Mouse (Mus musculus) neural tube, embryonic 15.5 days (tissue): ENCODE measurements around the gene Tspan15. TPM values are rescaled to one million over a fixed set of nuclear protein-coding genes. Genes with fewer than 3 reads are reported as not detected.
A peak's percentile ranks its signal among the peaks of the same experiment; 100 is the strongest.

Experiments used
- ATAC-seq: fragments of 200-750 bp; cut with Nextera tagmentation; 2 replicates; pipeline ENCODE4 v1.8.0; 2017; ENCODE audit warnings: mild to moderate bottlenecking, moderate TSS enrichment, moderate library complexity; ENCODE audit not compliant: low FRiP score
- H3K27ac ChIP-seq: fragments of 300-500 bp; sonication (generic); replicated peaks from 2 replicates; pipeline ENCODE4 v1.5.1; 2015; ENCODE audit warnings: mild to moderate bottlenecking, inconsistent platforms
- H3K27me3 ChIP-seq: fragments of 300-500 bp; sonication (generic); replicated peaks from 2 replicates; pipeline ENCODE4 v1.6.1; 2015; ENCODE audit warnings: inconsistent platforms
- H3K36me3 ChIP-seq: fragments of 300-500 bp; sonication (generic); 2 replicates; pipeline ENCODE4 v1.6.1; 2015; ENCODE audit warnings: inconsistent platforms
- H3K4me1 ChIP-seq: fragments of 300-500 bp; sonication (generic); 2 replicates; pipeline ENCODE4 v1.6.1; 2015; ENCODE audit warnings: inconsistent platforms
- H3K4me2 ChIP-seq: fragments of 300-500 bp; sonication (generic); 2 replicates; pipeline ENCODE4 v1.6.1; 2015; ENCODE audit warnings: inconsistent platforms, mild to moderate bottlenecking, moderate library complexity
- H3K4me3 ChIP-seq: fragments of 300-500 bp; sonication (generic); replicated peaks from 2 replicates; pipeline ENCODE4 v1.5.1; 2015; ENCODE audit warnings: mild to moderate bottlenecking, inconsistent platforms
- H3K9ac ChIP-seq: fragments of 300-500 bp; sonication (generic); replicated peaks from 2 replicates; pipeline ENCODE4 v1.6.1; 2015; ENCODE audit warnings: mild to moderate bottlenecking, inconsistent platforms
- H3K9me3 ChIP-seq: fragments of 300-500 bp; sonication (generic); replicated peaks from 2 replicates; pipeline ENCODE4 v1.6.1; 2016; ENCODE audit warnings: inconsistent platforms
- WGBS: fragments of 180-500 bp; shearing (Covaris S2); methylation state at CpG from one replicate; pipeline ENCODE4 v1.1.7; 2015; ENCODE audit warnings: mixed read lengths; 5-methylcytosine and 5-hydroxymethylcytosine counted together
- microRNA-seq: library from miRNA; unstranded; fragments of <30 nt; microRNA quantifications from one replicate; pipeline ENCODE4, GENCODE M21; 2017
- polyA plus RNA-seq: library from polyadenylated mRNA; unstranded; fragments of >200 nt; fragmentation: Nextera tagmentation; extraction: Ambion mirVana; gene quantifications from 2 replicates; pipeline ENCODE4 v1.2.1, GENCODE M21; 2015

Tspan15 gene
- polyA plus RNA-seq, 1 experiment from 2014 or later: 16.6 TPM

GRCm38 (mm10) chr10:62145957-62146356, 85.1 kb downstream of the Tspan15 start:
- Histone ChIP-seq H3K27me3 (peaks cover 56% of the 10 kb centered on the region), H3K4me3 (no peak overlapping the region), H3K4me1 (no peaks in the 10 kb centered on the region), H3K36me3 (no peaks in the 10 kb centered on the region), H3K27ac (no peak overlapping the region), H3K4me2 (no peak overlapping the region), H3K9me3 (no peaks in the 10 kb centered on the region), H3K9ac (no peak overlapping the region)
- ATAC-seq: peak; percentile 55; the same call in 1 of the 2 replicates
- 17% methylated on average over 5 of the region's 5 CpGs for WGBS

- WGBS: 60% methylated on average over 8 of the region's 8 CpGs
- Histone ChIP-seq H3K4me1 (no peaks in the 10 kb centered on the region), H3K36me3 (no peaks in the 10 kb centered on the region), H3K4me2 (no peak within 1 kb of the TSS), H3K27me3 (peaks cover 55% of the 10 kb centered on the region), H3K4me3 (no peak within 1 kb of the TSS), H3K9me3 (no peaks in the 10 kb centered on the region), H3K27ac (no peak within 1 kb of the TSS), H3K9ac (no peak within 1 kb of the TSS)
- ATAC-seq: no peak
These were observed 87.2 kb downstream of the Tspan15 start, which contains the start of gene Fam241b for GRCm38 (mm10) chr10:62143820-62144219. TSS of gene Fam241b (minus strand) at chr10:62143920.

GRCm38 (mm10) chr10:62138040-62138439, 93.0 kb downstream of the Tspan15 start:
- ATAC-seq: no peak
- H3K4me3 ChIP-seq: no peak overlapping the region
- H3K27me3 ChIP-seq: peaks cover 86% of the 10 kb centered on the region
- H3K27ac ChIP-seq: no peak overlapping the region
- H3K9ac ChIP-seq: no peak overlapping the region
- peaks cover 22% of the 10 kb centered on the region for H3K4me1 ChIP-seq
- no peaks in the 10 kb centered on the region for H3K36me3 ChIP-seq
- WGBS: 20% methylated on average over 3 of the region's 3 CpGs
- no peak overlapping the region for H3K4me2 ChIP-seq
- no peaks in the 10 kb centered on the region for H3K9me3 ChIP-seq

- H3K36me3 ChIP-seq: no peaks in the 10 kb centered on the region
- H3K27me3 ChIP-seq: peaks cover 95% of the 10 kb centered on the region
- peaks cover 30% of the 10 kb centered on the region for H3K4me1 ChIP-seq
- 0% methylated on average over 4 of the region's 4 CpGs for WGBS
- no peaks in the 10 kb centered on the region for H3K9me3 ChIP-seq
- no peak overlapping the region for H3K4me2 ChIP-seq
- ATAC-seq: no peak
- no peak overlapping the region for H3K27ac ChIP-seq
- no peak overlapping the region for H3K9ac ChIP-seq
- no peak overlapping the region for H3K4me3 ChIP-seq
These were observed 93.9 kb downstream of the Tspan15 start for GRCm38 (mm10) chr10:62137150-62137549.

- H3K9ac ChIP-seq: no peak overlapping the region
These were observed 95.2 kb downstream of the Tspan15 start for GRCm38 (mm10) chr10:62135696-62136470.

More at GRCm38 (mm10) chr10:62135696-62136470, 95.2 kb downstream of the Tspan15 start:
- Histone ChIP-seq H3K4me1 (peaks cover 33% of the 10 kb centered on the region), H3K4me3 (no peak overlapping the region), H3K27ac (no peak overlapping the region), H3K9me3 (no peaks in the 10 kb centered on the region), H3K36me3 (no peaks in the 10 kb centered on the region), H3K4me2 (no peak overlapping the region), H3K27me3 (peaks cover 95% of the 10 kb centered on the region)
- 3% methylated on average over 8 of the region's 8 CpGs for WGBS
- ATAC-seq: no peak

Small RNAs within 50 kb of the gene (microRNA-seq; reads per million reads assigned to microRNA genes)
- gene Mir7662: not detected

Other genes with a start within 250 kb of the Tspan15 start
- 0.35 and 0.68 TPM in 2 replicates for gene Neurog3, start 98.2 kb downstream of the Tspan15 start, polyA plus RNA-seq
- gene Fam241b, start 87.3 kb downstream of the Tspan15 start, polyA plus RNA-seq: 114 and 139 TPM in 2 replicates
- gene Tacr2, start 21.2 kb upstream of the Tspan15 start, polyA plus RNA-seq: 0.13 and 0.20 TPM in 2 replicates
- gene Hk1, start 148.7 kb upstream of the Tspan15 start, polyA plus RNA-seq: 134 and 146 TPM in 2 replicates
- 0.60 and 1.3 TPM in 2 replicates for gene Hkdc1, start 191.2 kb upstream of the Tspan15 start, polyA plus RNA-seq
- gene 4930507D05Rik, start 218.2 kb upstream of the Tspan15 start, polyA plus RNA-seq: 1.3 and 1.7 TPM in 2 replicates
- gene Supv3l1, start 218.5 kb upstream of the Tspan15 start, polyA plus RNA-seq: 19.9 and 20.9 TPM in 2 replicates